Mouse (Mus musculus) liver, postnatal 0 days (tissue): ENCODE measurements around the gene Itgbl1. TPM values are rescaled to one million over a fixed set of nuclear protein-coding genes. Genes with fewer than 3 reads are reported as not detected.

ENCODE experiments used
- ATAC-seq: fragments of 200-750 bp; cut with Nextera tagmentation; 2 replicates; pipeline ENCODE4 v1.8.0; 2017; ENCODE audit warnings: mild to moderate bottlenecking, moderate library complexity
- DNase-seq: peaks from one replicate; pipeline ENCODE4 v3.0.0-alpha.2; 2016
- H3K27ac ChIP-seq: fragments of 300-500 bp; sonication (generic); 2 replicates; pipeline ENCODE4 v1.5.1; 2014; ENCODE audit warnings: antibody characterized with exemption, moderate library complexity, mild to moderate bottlenecking, low read depth
- H3K27me3 ChIP-seq: fragments of 300-500 bp; sonication (generic); 2 replicates; pipeline ENCODE4 v1.6.1; 2014; ENCODE audit warnings: low read length, control low read depth, mixed read lengths; ENCODE audit not compliant: insufficient read depth
- H3K36me3 ChIP-seq: fragments of 300-500 bp; sonication (generic); replicated peaks from 2 replicates; pipeline ENCODE4 v1.6.1; 2014; ENCODE audit warnings: mild to moderate bottlenecking, control low read depth, low read length, moderate library complexity, mixed read lengths; ENCODE audit not compliant: insufficient read depth
- H3K4me1 ChIP-seq: fragments of 300-500 bp; sonication (generic); 2 replicates; pipeline ENCODE4 v1.6.1; 2014; ENCODE audit warnings: antibody characterized with exemption, mild to moderate bottlenecking, control low read depth; ENCODE audit not compliant: insufficient read depth
- H3K4me2 ChIP-seq: fragments of 300-500 bp; sonication (generic); 2 replicates; pipeline ENCODE4 v1.6.1; 2014; ENCODE audit warnings: low read depth, mild to moderate bottlenecking, low read length, moderate library complexity, mixed read lengths
- H3K4me3 ChIP-seq: fragments of 300-500 bp; sonication (generic); 2 replicates; pipeline ENCODE4 v1.5.1; 2014; ENCODE audit warnings: low read depth, low read length
- H3K9ac ChIP-seq: fragments of 300-500 bp; sonication (generic); replicated peaks from 2 replicates; pipeline ENCODE4 v1.6.1; 2014; ENCODE audit warnings: mild to moderate bottlenecking, moderate library complexity
- H3K9me3 ChIP-seq: fragments of 300-500 bp; sonication (generic); 2 replicates; pipeline ENCODE4 v1.6.1; 2016; ENCODE audit warnings: mild to moderate bottlenecking, control low read depth, low read length, mixed read lengths
- CTCF ChIP-seq: sonication (generic); IDR thresholded peaks from 2 replicates; pipeline ENCODE4 v1.5.1; 2016; ENCODE audit warnings: antibody characterized with exemption, low read depth
- EP300 ChIP-seq: IDR thresholded peaks from 2 replicates; pipeline ENCODE4 v1.6.1; 2016; ENCODE audit warnings: antibody characterized with exemption, low read depth, mild to moderate bottlenecking
- WGBS: fragments of 180-500 bp; shearing (Covaris S2); extraction: QIAGEN DNeasy Blood & Tissue Kit; methylation state at CpG from one replicate; pipeline ENCODE4 v1.1.7; 2014; ENCODE audit not compliant: insufficient replicate concordance; 5-methylcytosine and 5-hydroxymethylcytosine counted together
- polyA plus RNA-seq: library from polyadenylated mRNA; unstranded; fragments of >200 nt; fragmentation: Nextera tagmentation; extraction: Ambion mirVana; gene quantifications from 2 replicates; pipeline ENCODE4 v1.2.1, GENCODE M21; 2015

The Itgbl1 gene
- polyA plus RNA-seq, 1 experiment from 2014 or later: 0.04 TPM

DNA sequence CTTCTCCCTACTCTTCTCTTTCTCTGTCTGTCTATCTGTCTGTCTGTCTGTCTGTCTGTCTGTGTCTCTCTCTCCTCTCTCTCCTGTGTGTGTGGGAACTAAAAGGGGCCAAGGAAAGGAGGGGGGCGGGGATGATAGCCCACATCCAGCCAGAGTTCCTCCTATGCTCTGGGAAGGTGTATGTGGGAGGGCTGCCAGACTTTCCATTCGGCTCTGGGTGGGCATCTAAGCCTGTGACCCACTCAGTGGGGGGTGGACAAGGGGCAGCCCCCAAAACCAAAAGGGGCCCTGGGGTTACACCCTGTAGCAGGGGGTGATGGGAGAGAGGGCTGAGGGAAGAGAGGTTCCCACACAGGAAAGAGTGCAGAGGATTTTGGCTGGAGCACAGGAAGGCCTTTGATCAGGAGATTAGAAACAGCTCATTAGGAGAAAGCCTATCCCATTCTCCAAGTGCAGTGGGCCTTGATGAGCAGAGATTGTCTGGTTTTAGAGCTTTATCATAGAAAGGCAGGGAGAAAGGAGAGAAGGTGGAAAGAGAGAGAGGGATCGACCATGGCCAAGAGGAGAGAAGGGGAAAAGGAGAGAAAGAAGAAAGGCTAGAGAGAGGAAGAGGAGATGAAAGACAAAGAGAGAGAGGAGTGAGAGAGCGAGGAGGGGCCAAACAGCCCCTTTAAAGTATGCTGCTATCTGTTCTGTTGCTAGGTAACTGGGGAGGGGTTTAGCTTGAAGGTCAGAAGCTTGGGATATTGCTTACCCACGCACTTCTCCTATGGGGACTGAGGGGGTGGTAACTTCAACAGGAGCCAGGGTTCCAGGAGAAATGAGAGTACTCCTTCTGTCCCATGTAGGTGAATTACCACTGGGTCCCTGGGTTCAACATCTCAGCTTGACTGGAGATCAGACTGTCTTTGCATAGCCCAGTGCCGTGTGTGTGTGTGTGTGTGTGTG is 206.3 kb downstream of the Itgbl1 start:
- no peak for ATAC-seq
- WGBS: 40% methylated on average over 6 of the region's 6 CpGs
- TF ChIP-seq EP300: no peak
- no peak for TF ChIP-seq CTCF
- Histone ChIP-seq H3K27ac (no peak overlapping the region), H3K9me3 (no peaks in the 10 kb centered on the region), H3K9ac (no peak overlapping the region), H3K36me3 (no peaks in the 10 kb centered on the region), H3K27me3 (no peaks in the 10 kb centered on the region), H3K4me3 (no peak overlapping the region), H3K4me1 (no peaks in the 10 kb centered on the region), H3K4me2 (no peak overlapping the region)
- DNase-seq: no peak

DNA sequence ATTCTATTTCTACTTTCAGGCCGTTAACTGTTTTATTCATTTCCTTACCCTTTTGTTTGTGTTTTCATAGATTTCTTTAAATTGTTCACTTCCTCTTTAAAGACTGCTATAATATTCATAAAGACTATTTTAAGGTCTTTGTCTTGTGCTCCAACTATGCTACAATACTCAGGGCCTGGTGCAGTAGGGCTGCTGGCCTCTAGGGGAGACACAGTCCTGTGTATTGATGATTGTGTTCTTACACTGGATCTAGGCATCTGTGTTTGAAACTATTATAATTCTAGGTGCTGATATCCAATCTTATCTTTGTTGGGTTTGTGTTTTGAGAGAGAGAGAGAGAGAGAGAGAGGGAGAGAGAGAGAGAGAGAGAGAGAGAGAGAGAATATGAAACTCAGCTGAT is 268.1 kb downstream of the Itgbl1 start:
- no peak for DNase-seq
- H3K9ac ChIP-seq: no peak overlapping the region
- ATAC-seq: no peak
- H3K4me2 ChIP-seq: no peak overlapping the region
- TF ChIP-seq CTCF (no peak), EP300 (no peak)
- no peak overlapping the region for H3K27ac ChIP-seq
- H3K4me3 ChIP-seq: no peak overlapping the region
- no peaks in the 10 kb centered on the region for H3K27me3 ChIP-seq
- WGBS: 69% methylated on average over 1 of the region's 1 CpGs
- no peaks in the 10 kb centered on the region for H3K9me3 ChIP-seq
- no peaks in the 10 kb centered on the region for H3K4me1 ChIP-seq
- no peaks in the 10 kb centered on the region for H3K36me3 ChIP-seq

DNA sequence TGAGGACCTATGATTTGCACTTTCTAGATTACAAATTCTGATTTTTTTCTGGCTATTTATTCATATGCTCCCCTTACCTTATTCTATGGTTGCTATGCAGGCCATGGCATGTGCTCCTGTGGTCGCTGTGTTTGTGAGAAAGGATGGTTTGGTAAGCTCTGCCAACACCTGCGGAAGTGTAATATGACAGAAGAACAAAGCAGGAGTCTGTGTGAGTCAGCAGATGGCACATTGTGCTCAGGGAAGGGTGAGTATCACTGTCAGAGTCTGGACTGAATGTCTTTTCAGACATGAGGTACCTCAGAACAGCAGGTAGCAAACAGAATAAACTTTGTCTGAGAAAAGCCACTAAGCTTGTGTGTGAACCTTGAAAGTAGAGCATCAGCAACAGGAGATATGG is 306.8 kb downstream of the Itgbl1 start:
- 62% methylated on average over 2 of the region's 2 CpGs for WGBS
- TF ChIP-seq CTCF (no peak), EP300 (no peak)
- Histone ChIP-seq H3K36me3 (no peaks in the 10 kb centered on the region), H3K9ac (no peak overlapping the region), H3K4me1 (no peaks in the 10 kb centered on the region), H3K4me3 (no peak overlapping the region), H3K27ac (no peak overlapping the region), H3K27me3 (no peaks in the 10 kb centered on the region), H3K4me2 (no peak overlapping the region), H3K9me3 (no peaks in the 10 kb centered on the region)
- ATAC-seq (no peak), DNase-seq (no peak)

DNA sequence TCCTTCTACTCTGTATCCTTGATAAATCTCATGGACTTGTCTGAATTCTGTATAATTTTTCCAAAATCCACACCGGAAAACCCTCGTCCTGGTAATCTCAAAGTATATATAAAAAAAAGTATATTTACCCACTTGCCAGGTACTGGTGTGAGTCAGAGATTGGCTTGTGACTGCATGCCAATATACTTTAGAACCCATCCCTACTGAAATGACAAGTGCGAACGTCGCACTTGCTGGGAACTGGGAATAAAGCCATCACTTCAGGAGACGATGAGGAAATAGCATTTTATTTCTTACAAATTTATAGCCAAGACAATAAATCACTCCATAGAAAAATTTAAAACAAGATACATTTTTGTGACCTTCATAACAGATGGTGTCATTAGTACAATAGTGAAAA is 308.2 kb downstream of the Itgbl1 start:
- WGBS: 81% methylated on average over 6 of the region's 6 CpGs

DNA sequence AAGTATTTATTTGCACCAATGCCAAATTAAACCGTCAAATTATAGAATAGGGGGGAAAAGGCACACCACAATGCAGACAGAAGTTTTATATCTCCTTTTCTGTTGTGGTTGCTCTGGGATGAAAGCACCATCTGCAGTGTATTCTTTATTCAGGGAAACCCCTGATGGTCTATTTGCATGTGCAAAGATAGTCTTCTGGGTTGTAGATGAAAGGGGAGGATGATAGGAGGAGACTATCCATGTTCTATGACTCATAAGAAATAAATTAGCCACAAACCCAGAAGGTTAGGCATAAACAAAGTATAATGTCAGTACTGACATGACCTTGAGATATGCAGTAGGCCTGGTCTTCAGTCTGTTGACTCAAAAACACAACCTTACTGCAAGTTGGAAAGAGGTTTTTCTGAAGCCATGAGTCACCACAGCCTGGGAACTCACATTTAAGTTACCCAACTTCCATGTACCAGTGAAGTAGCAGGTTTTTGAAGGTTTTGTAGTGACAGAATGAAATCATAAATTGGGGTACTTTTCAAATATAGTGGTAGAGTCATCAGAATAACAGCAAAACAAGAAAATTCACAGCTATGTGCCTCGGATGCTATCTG is 330.9 kb downstream of the Itgbl1 start:
- no peak overlapping the region for H3K9ac ChIP-seq
- no peak overlapping the region for H3K4me3 ChIP-seq
- H3K9me3 ChIP-seq: no peaks in the 10 kb centered on the region
- TF ChIP-seq EP300 (no peak), CTCF (no peak)
- H3K27me3 ChIP-seq: no peaks in the 10 kb centered on the region
- no peak overlapping the region for H3K27ac ChIP-seq
- no peaks in the 10 kb centered on the region for H3K4me1 ChIP-seq
- no peak for ATAC-seq
- H3K36me3 ChIP-seq: no peaks in the 10 kb centered on the region
- WGBS: 56% methylated on average over 2 of the region's 2 CpGs
- DNase-seq: no peak
- no peak overlapping the region for H3K4me2 ChIP-seq

More for the DNA sequence above, 308.2 kb downstream of the Itgbl1 start:
- no peak overlapping the region for H3K9ac ChIP-seq
- no peaks in the 10 kb centered on the region for H3K27me3 ChIP-seq
- H3K27ac ChIP-seq: no peak overlapping the region
- ATAC-seq: no peak
- TF ChIP-seq EP300: no peak
- no peak for TF ChIP-seq CTCF
- no peak overlapping the region for H3K4me3 ChIP-seq
- H3K36me3 ChIP-seq: no peaks in the 10 kb centered on the region
- H3K4me1 ChIP-seq: no peaks in the 10 kb centered on the region
- no peak overlapping the region for H3K4me2 ChIP-seq
- H3K9me3 ChIP-seq: no peaks in the 10 kb centered on the region
- DNase-seq: no peak

Other genes with a start within 250 kb of the Itgbl1 start
- gene Nalcn, start 32.8 kb upstream of the Itgbl1 start, polyA plus RNA-seq: not detected in 2 replicates